Mouse (Mus musculus) heart, adult 2 months (tissue): ENCODE results near the gene Pheta2.

ENCODE experiments used
- CTCF ChIP-seq: fragments of 200-600 bp; IDR thresholded peaks from 2 replicates; pipeline ENCODE4 v1.8.1; 2022; ENCODE audit warnings: antibody characterized with exemption, mild to moderate bottlenecking, moderate library complexity
- EP300 ChIP-seq: fragments of 200-500 bp; IDR thresholded peaks from 2 replicates; pipeline ENCODE4 v1.6.1; 2011; ENCODE audit warnings: low read depth, low read length, control low read depth; ENCODE audit not compliant: insufficient read depth
- POLR2A ChIP-seq: fragments of 200-500 bp; IDR thresholded peaks from 2 replicates; pipeline ENCODE4 v1.6.1; 2011; ENCODE audit warnings: mild to moderate bottlenecking, low read depth, low read length, control low read depth; ENCODE audit not compliant: insufficient read depth

GRCm38 (mm10) chr15:82317839-82318238 lies 20.9 kb upstream of the Pheta2 start:
- TF ChIP-seq CTCF (no peak), EP300 (no peak), POLR2A (no peak)
